Mouse (Mus musculus): ENCODE measurements around the gene Plac8.

GRCm38 (mm10) chr5:100519027-100519411, 53.0 kb downstream of the Plac8 start:
- TF ChIP-seq CTCF (IDR thresholded peaks at IDR 0.05; ENCODE audit: insufficient read depth, low read depth, low read length) (no peak), POLR2A (IDR thresholded peaks at IDR 0.05; ENCODE audit: insufficient read depth, low read depth, low read length) (no peak)
